Mouse (Mus musculus) spleen, postnatal 14 days (tissue): ENCODE results near the gene Ffar4.

Experiments used
- DNase-seq, 2 experiments: peaks; one replicate each; pipeline ENCODE4 v3.0.0; 2021 to 2022; ENCODE audit warnings: low spot score in 2 of 2

Gene Ffar4

DNA sequence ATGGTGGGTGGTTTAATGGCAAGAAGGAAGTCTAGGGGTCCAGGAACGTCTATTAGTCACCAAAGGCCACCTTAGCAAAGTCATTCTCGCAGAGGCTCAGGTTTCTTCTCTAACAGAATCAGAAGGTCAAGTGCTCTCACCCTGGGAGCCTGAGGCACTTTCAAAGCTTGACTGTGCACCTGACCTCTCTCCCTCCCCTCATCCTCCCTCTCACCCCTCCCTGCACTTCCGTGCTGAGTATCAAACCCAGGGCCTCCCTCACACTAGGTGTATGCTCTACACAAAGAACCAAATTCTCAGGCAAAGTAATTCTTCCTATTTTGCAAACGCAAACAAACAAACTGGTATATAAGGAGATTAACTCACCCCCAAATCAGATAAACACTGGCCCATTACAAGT, 640 bp upstream of the Ffar4 start:
- no peak for DNase-seq

DNA sequence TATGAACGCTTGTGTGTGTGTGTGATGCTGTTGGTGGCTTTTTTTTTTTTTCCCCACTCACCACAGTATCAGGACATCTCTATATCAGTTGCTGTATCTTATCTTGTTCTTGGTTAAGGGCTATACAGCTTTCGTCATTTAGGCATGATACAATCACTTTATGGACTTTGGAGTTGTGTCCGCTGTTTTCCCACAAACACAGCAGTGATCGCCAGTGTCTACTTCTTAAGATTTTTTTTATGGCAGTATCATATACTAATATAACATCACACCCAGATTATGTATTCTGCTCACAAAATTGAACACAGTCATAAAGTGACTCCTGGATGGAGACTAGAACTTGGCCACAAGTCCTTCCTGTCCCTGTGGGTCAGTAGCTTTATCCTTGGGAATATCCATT, 11.0 kb downstream of the Ffar4 start:
- no peak for DNase-seq

DNA sequence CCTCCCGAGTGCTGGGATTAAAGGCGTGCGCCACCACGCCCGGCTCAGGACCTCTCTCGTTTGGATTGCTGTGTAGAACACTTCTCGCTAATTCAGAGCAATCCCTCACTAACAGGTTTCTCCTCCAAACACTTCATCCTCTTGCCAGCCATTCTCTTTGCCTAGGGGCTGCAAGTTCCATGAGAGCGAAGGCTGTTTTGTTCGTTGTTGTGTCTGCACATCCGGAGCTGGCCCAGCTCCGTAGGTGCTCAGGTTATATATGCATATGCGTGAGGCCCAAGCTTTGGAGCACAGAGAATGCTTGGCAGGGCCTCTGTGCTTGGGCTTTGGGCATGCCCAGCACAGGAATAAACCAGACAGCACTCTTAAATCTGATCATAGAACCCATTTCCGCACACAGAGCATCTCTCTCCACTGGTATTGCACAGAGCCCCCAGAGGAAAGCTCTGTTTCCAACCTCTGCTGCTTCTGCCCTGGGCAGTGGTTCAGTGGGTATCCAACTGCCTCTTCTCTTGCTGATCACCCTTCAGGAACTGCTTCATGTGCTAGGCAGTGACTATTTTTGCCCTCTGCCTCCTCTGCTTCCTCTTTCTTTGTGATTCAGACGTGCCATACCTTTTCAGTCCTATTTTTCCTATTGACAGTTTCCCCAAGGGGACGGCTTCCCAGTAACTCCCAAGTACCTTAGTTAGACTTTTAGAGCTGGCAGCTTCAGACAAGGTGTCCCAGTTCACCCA, 12.8 kb downstream of the Ffar4 start:
- DNase-seq: no peak

DNA sequence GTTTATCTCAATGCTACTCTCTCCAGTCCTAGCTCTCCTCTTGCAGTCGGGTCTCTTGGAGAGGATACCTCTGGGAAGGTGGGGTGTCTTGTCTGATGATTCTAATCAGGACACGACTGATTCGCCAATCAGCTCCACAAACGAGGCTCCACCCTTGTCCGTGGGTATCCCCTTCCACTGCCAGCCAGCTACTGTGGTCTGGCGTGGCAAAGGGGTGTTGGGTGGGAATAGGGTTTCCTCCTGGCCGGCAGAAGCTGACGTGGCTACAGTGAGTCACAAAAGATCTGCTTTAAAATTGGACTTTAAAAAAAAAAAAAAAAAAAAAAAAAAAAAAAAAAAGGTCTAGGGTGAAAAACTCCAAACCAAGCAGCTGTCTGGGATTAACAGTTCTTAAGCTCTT, 14.2 kb downstream of the Ffar4 start:
- no peak for DNase-seq

DNA sequence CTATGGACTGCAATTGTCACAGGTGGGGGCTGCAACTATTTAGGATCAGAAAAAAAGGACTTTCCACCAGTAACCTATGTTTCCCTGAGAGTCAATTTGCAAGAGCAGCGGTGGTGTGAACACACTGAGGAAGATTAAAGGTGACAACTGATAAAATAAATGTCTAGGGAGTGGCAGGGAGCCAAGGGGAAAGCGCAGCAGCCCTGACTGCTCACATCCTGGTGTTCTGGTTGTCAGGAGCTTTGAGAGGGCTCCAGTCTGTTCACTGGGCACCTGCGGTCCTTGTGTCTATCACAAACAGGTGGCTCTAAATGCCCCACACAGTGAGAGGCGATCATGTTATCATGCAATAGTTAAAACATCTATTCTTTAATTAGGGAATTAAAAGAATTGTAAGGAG, 15.7 kb downstream of the Ffar4 start:
- no peak for DNase-seq

DNA sequence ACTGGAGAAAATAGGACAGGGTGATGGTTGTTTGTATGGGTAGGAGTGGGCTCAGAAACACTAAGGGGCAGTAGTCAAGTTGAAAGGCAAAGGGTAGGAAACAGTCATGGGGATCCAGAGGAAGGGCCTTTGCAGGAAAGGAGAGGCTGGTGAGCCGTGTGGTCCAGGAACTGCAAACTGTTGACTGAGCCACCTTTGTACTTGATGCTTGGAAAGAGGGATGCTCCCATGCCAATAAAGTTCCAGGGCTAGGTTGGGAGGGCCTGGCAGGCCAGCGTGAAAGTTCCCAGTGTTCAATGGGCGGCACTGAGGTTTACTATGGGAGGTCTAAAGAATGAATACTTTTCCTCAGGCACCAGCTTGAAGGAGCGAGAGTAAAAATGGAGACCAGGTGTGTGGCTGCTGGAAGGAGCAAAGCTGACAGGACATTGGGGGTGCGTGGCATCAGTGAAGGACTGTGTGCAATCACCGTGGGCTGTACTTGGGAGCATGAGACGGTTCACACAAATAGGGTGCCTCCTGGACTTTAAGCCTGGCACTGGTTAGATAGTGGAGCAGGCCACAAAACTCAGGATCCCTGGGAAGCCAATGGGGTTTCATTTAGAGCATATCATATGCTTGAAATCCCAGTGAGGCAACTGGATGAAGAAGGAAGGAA, 18.1 kb downstream of the Ffar4 start:
- no peak for DNase-seq

DNA sequence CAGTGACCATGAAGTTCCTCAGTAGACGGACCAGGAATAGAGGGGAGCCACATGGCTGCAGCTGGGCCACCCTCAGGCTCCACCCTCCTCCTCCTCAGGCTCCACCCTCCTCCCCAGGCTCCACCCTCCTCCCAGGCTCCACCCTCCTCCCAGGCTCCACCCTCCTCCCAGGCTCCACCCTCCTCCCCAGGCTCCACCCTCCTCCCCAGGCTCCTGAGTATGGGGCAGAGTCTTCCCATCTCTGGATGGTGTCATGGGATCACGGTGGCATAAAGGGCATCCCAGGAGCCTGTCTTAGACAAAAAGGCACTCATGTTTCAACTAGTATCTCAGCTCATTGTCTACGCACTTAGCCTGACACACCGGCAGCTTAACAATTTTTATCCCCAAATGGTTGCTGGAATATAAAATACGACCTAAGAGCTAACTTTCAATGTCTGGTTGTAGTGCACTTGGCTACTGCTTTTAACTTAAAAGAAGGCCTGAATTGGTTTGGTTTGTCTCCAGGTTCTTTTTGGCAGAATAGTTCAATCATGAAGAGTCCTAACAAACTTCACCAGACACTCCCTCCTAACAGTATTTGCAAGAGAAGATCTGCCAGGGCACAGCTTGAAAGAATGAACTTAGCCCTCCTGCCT, 23.4 kb downstream of the Ffar4 start:
- no peak for DNase-seq

DNA sequence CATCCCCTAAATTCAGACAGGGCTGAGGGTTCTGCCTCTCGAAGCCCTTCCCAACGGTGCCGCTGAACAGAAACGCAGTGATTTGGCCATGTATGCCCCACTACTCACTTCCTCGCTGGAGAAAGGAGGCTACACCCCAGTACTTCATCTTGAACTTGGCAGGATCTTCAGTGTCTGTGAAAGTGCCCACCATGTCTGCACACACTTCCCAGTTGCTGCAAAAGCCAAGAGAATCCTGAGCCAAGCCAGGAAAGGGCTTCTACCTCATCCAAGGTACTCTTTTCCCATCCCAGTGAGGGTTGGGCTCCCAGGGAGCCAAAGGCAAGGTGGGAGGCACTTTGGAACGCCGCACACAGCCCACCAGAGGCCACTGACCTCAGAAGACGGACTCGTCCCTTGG, 27.1 kb downstream of the Ffar4 start:
- DNase-seq: no peak

DNA sequence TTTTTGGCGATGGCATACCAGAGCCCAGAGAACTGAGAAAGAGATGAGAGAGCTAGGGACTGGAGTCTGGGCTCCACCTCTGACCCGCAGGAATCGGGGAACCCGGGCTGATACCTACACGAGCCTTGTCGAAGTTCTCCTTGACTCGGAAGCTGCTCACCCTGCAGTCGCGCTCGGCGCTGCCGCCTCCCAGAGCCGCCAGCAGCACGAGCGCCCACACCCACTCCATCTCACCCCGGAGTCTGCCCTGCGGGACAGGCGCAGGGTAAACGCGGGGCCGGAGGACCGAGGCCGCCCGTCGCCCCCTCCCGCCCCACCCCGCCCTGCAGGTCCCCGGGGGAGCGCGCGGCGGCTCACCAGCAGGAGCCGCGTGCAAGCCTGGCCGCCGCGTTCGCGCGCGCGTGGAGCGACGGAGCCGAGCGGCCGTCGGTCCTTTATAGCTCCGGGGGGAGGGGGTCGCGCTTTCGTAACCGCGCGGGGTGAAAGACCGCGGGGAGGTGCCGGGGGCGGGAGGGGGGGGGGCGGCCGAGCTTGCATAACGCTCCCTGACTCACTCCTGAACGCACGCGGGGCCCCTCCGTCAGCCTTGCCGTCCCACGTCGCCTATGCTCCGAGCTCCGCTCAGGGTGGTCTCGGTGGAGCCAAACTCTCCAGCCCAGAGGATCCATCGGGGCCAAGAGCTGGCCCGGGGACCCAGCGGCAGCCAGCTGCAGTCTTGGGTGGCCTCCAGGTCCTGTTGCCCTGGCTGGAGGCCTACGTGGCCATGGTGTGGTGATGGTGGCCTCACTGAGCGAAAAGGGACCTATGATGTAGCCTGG, 27.7 kb downstream of the Ffar4 start:
- DNase-seq: no peak

DNA sequence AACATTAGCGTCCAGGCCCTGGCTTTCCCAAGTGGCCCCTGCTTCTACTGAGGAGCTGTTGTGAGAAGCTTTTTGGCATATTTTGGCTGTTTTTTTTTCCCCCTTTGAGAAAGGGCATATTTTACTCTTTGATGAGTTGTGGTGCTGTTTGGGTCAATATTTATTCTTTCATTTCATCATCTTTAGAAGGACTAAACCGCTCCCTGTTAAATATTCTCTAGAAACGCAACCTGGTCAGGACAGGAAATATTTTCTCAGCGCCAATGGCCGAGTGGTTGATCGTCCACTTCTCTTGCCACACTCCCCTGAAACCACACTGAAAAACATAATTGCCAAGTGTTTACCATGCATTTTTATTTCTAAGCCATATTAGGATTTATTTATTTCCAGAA, 28.3 kb downstream of the Ffar4 start, which contains the start of gene Rbp4:
Gene Rbp4 (minus strand): TSS at position 63 of the 392 bp plus-strand sequence.
- no peak for DNase-seq

DNA sequence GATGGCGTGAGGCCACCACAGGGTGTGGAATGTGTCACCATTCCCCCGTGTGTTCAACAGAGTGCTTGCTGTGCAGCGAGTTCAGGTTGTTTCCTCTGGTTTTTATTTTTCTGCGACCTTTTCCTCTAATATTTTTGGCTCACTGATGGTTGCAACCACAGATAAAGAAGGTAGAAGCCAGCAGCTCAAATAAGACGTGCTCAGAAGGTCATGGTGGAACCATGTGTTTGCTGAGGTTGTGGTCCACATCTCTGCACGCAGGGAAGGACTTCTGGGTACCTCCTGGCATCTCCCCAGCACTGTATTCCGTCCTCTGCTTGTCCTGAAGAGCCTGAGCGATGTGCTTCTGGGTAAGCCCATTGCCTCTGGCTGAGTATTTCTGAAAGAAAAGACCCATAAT, 29.8 kb downstream of the Ffar4 start:
- DNase-seq: no peak

DNA sequence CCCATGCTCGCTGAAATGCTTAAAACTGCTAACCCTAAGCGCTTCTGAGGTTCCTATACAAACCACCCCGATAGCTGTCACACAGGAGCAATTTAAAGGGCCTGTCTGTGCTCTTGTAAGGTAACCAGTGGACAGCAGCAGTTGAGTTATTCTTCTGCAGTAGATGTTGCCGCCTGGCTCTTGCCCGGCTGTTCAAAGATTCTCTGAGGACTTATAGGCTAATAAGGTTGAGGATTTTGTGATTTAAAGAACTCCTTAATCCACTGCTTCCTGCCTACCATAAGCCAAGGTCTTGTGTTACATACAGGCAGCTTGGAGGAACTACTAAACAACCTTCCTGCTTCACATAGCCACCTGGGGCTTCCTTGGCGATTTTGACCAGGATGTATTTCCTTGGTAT, 35.6 kb downstream of the Ffar4 start, which contains the start of gene Pde6c:
Gene Pde6c (plus strand): TSS at position 301 of the 400 bp plus-strand sequence.
- no peak for DNase-seq

DNA sequence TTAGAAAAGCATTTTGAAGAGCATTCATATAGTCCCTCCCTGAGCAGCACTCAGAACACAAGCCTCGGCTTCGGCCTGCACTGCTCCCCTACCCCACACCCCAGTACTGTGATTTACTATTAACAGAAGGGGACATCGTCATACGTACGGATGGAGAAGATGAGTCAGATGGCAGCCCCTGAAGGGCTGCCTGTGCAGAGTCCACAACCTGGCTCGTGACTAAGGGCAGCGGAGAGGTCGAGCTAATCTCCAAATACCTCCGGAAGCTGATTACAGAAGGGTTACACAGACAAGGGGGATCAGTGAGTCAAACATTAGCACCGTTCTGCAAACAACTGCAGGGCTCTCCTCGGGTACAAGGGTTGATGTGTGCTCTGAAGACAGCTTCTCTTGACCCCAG, 37.1 kb downstream of the Ffar4 start:
- DNase-seq: no peak

DNA sequence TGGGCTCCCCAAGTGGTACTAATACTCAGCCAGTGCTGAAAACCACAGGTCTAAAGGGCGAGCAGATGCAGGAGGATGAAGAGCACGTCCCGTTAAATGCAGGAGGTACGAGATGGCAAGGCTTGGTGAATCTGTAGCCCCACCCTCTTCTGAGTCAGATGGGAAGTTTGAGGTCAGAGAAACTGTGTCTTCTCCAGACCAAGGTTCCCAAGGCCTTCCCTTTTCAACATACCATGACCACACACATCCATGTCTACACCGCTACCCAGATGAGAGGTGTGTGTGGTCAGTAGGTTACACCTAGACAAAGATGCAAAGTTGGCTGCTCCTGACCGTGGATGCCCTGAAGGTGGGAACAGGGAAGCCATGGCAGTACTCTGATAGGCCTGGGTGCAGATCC, 37.9 kb downstream of the Ffar4 start:
- DNase-seq: no peak

DNA sequence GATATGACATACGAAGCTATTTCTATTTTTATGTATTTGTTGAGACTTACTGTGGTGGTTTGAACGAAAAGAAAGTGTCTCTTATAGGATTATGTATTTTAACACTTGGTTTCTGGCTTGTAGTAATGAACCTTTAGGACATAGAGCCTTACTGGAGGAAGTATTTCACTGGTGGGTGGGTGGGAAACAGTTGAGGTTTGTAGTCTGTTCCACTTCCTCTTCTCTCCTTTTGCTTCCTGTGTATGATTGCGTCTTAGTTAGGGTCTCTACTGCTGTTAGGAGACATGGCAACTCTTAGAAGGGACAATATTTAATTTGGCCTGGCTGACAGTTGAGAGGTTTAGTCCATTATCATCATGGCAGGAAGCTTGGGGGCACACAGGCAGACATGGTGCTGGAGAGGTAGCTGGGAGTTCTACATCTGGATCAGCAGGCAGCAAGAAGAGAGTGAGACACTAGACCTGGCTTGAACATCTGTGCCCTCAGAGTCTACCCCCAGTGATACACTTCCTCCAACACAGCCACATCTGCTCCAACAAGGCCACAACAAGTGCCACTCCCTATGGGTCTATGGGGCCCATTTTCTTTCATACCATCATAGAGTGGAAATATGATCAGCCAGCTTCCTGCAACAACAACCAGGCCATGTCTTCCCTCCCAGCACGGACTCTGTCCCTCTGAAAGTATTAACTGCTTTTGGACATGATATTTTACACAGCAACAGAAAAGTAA, 46.8 kb downstream of the Ffar4 start:
- DNase-seq: no peak

DNA sequence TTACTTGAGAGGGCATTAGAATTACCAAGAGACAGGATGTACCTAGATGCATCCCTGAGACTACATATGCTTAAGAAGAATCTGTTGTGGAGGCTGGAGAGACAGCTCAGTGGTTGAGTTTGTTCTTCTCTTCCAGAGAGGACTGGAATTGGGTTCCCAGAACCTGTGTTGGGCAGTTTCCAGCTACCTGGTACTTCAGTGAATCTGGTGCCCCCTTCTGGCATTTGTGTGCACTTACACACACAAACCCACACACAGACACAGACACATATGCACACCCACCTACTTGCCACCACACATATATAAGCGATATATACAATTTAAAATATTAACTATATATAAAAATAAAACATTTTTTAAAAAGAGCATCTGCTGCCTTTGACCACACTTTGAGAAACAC, 59.4 kb downstream of the Ffar4 start:
- DNase-seq: no peak

DNA sequence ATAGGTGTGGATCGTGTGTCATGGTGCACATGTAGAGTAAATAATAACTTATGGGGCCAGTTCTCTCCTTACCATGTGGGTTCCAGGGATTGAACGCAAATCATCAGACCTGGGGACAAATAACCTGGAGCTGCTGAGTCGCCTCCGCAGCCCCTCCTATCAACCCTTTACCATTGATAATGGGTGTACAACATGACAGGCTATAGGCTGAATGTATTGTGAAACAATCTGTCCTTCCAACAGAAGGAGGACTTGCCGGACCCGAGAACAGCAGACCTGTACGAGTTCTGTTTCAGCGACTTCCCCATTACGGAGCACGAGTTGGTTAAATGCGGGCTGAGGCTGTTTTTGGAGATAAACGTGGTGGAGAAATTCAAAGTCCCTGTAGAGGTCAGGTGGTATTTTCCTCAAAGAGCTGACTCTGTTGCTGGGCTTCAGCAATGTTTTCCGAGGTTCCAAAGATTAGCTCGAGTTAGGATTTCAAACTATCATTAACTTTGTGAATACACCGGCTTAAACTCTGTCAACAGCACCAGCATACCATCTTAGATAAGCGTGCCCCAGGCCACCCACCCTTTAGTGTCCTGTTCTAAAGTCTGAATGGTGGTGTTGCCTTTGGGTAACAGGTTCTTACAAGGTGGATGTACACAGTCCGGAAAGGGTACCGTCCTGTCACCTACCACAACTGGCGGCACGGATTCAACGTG, 64.9 kb downstream of the Ffar4 start:
- DNase-seq: no peak
